Mouse (Mus musculus) left cerebral cortex, postnatal 36 days (tissue): Measurements from ENCODE around the gene Sh3pxd2a. TPM values are rescaled to one million over a fixed set of nuclear protein-coding genes. Genes with fewer than 3 reads are reported as not detected.

Source experiments
- DNase-seq, 2 experiments: peaks; one replicate each; pipeline ENCODE4 v3.0.0; 2021 to 2022; ENCODE audit warnings: low spot score in 2 of 2, mixed read lengths in 1 of 2
- intact Hi-C: fragments of 180-260 bp; cut with DNase I; formaldehyde crosslinking; loops from one replicate; pipeline ENCODE4 v1.15.1; 2025
- total RNA-seq, 2 experiments: library from RNA; stranded (reverse); gene quantifications; 2 replicates each; pipeline ENCODE4 v1.2.3; 2021

Gene Sh3pxd2a
- total RNA-seq, 2 experiments from 2014 or later = 27.9 to 36.1 TPM

- intact Hi-C loops = no loop called here
- DNase-seq = no peak
These were observed 3.9 kb downstream of the Sh3pxd2a start for GRCm38 (mm10) chr19:47460120-47460960.

GRCm38 (mm10) chr19:47459214-47459613, 5.0 kb downstream of the Sh3pxd2a start:
- intact Hi-C loops = loop anchor here (5.0 kb wide), 1 partner anchor 37 kb away; no protein-coding TSS in a partner anchor

GRCm38 (mm10) chr19:47458504-47459161, 5.6 kb downstream of the Sh3pxd2a start:
- DNase-seq = no peak
- intact Hi-C loops = loop anchor here (5.0 kb wide), 1 partner anchor 36 kb away; no protein-coding TSS in a partner anchor

More at GRCm38 (mm10) chr19:47459214-47459613, 5.0 kb downstream of the Sh3pxd2a start:
- no peak for DNase-seq

- intact Hi-C loops = loop anchor here (5.0 kb wide), 1 partner anchor 36 kb away; no protein-coding TSS in a partner anchor
- DNase-seq = no peak
These were observed 6.3 kb downstream of the Sh3pxd2a start for GRCm38 (mm10) chr19:47457711-47458503.

GRCm38 (mm10) chr19:47456021-47456420, 8.2 kb downstream of the Sh3pxd2a start:
- intact Hi-C loops = loop anchor here (5.0 kb wide), 1 partner anchor 34 kb away; no protein-coding TSS in a partner anchor
- no peak for DNase-seq

- no peak for DNase-seq
- intact Hi-C loops = loop anchor here (5.0 kb wide), 1 partner anchor 33 kb away; no protein-coding TSS in a partner anchor
These were observed 9.0 kb downstream of the Sh3pxd2a start for GRCm38 (mm10) chr19:47455001-47455755.

- DNase-seq = peak; percentile 41 to 46
- intact Hi-C loops = no loop called here
These were observed 9.8 kb downstream of the Sh3pxd2a start for GRCm38 (mm10) chr19:47454167-47455000.

GRCm38 (mm10) chr19:47453352-47453751, 10.8 kb downstream of the Sh3pxd2a start:
- intact Hi-C loops = no loop called here
- DNase-seq = no peak

- intact Hi-C loops = no loop called here
- no peak for DNase-seq
These were observed 11.5 kb downstream of the Sh3pxd2a start for GRCm38 (mm10) chr19:47452682-47453081.

GRCm38 (mm10) chr19:47452211-47452610, 12.0 kb downstream of the Sh3pxd2a start:
- DNase-seq = no peak
- intact Hi-C loops = no loop called here

- intact Hi-C loops = no loop called here
These were observed 12.6 kb downstream of the Sh3pxd2a start for GRCm38 (mm10) chr19:47451476-47452113.

GRCm38 (mm10) chr19:47450261-47451137, 13.7 kb downstream of the Sh3pxd2a start:
- DNase-seq = no peak
- intact Hi-C loops = no loop called here

More at GRCm38 (mm10) chr19:47451476-47452113, 12.6 kb downstream of the Sh3pxd2a start:
- no peak for DNase-seq

- no peak for DNase-seq
- intact Hi-C loops = no loop called here
These were observed 14.5 kb downstream of the Sh3pxd2a start for GRCm38 (mm10) chr19:47449513-47450227.

GRCm38 (mm10) chr19:47448618-47449151, 15.5 kb downstream of the Sh3pxd2a start:
- intact Hi-C loops = no loop called here
- DNase-seq = no peak

GRCm38 (mm10) chr19:47446841-47447365, 17.3 kb downstream of the Sh3pxd2a start:
- peak in 1 of 2 experiments; percentile 18 for DNase-seq
- intact Hi-C loops = no loop called here

- intact Hi-C loops = no loop called here
- DNase-seq = no peak
These were observed 18.1 kb downstream of the Sh3pxd2a start for GRCm38 (mm10) chr19:47446130-47446529.
